26 mouse cellular contexts compared by ENCODE assay signal in genomic region chr12:29634509-29634908, GRCm38 (mm10).
"Had no signal": no experiment of that assay in that cellular context is flagged by ENCODE, and none has a peak within 500 bp of the region (broad histone marks: within the 10 kb centered on the region; RNA-seq: fewer than 3 reads in every experiment).

No protein-coding gene starts in this region.

- ATAC-seq: liver, embryonic 12.5 days; midbrain, embryonic 13.5 days; midbrain, embryonic 16.5 days had no signal

- H3K9me3 ChIP-seq: limb, embryonic 10.5 days; limb, embryonic 13.5 days; liver, embryonic 12.5 days; liver, embryonic 15.5 days; lung, embryonic 15.5 days; megakaryocyte, embryonic 14.5 days; midbrain, embryonic 10.5 days; midbrain, embryonic 13.5 days; neural tube, embryonic 15.5 days had no signal

- H3K4me2 ChIP-seq: limb, embryonic 13.5 days; liver, embryonic 12.5 days; liver, embryonic 15.5 days; lung, embryonic 15.5 days; midbrain, embryonic 13.5 days; neural tube, embryonic 15.5 days had no signal

- DNase-seq: kidney, adult 9 months; kidney, postnatal 14 days; kidney, postnatal 4 days; layer of hippocampus, postnatal 36 days; liver; lung, adult 18-20 months; lung, postnatal 10 days; lung, postnatal 36 days; right cerebral cortex, adult 18-20 months; right cerebral cortex, postnatal 14 days; right cerebral cortex, postnatal 4 days; thymus, adult 2 months; thymus, postnatal 14 days; thymus, postnatal 4 days had no signal

- H3K27ac ChIP-seq: limb, embryonic 10.5 days; limb, embryonic 13.5 days; liver, embryonic 12.5 days; liver, embryonic 15.5 days; lung, embryonic 15.5 days; midbrain, embryonic 10.5 days; midbrain, embryonic 13.5 days; neural tube, embryonic 15.5 days; stomach, postnatal 0 days had no signal

- H3K9ac ChIP-seq: limb, embryonic 13.5 days; liver, embryonic 12.5 days; liver, embryonic 15.5 days; lung, embryonic 15.5 days; midbrain, embryonic 13.5 days; neural tube, embryonic 15.5 days had no signal

- H3K4me3 ChIP-seq: limb, embryonic 10.5 days; limb, embryonic 13.5 days; liver, embryonic 12.5 days; liver, embryonic 15.5 days; lung, embryonic 15.5 days; megakaryocyte, embryonic 14.5 days; midbrain, embryonic 10.5 days; midbrain, embryonic 13.5 days; myocyte; neural tube, embryonic 15.5 days had no signal

- H3K4me1 ChIP-seq: limb, embryonic 13.5 days; liver, embryonic 12.5 days; liver, embryonic 15.5 days; lung, embryonic 15.5 days; megakaryocyte, embryonic 14.5 days; midbrain, embryonic 10.5 days had no signal

- H3K36me3 ChIP-seq: limb, embryonic 10.5 days; limb, embryonic 13.5 days; liver, embryonic 12.5 days; liver, embryonic 15.5 days; lung, embryonic 15.5 days; midbrain, embryonic 10.5 days; midbrain, embryonic 13.5 days; neural tube, embryonic 15.5 days had no signal

- H3K27me3 ChIP-seq: limb, embryonic 13.5 days; liver, embryonic 12.5 days; liver, embryonic 15.5 days; lung, embryonic 15.5 days; megakaryocyte, embryonic 14.5 days; midbrain, embryonic 13.5 days; neural tube, embryonic 15.5 days had no signal
